Mouse (Mus musculus) central nervous system, embryonic 14 days (tissue): ENCODE results near the gene C1qc. TPM values are rescaled to one million over a fixed set of nuclear protein-coding genes. Genes with fewer than 3 reads are reported as not detected.

ENCODE experiments used
- polyA plus RNA-seq: library from polyadenylated mRNA; depleted of rRNA; stranded (reverse); fragments of >200 nt; gene quantifications from 2 replicates; pipeline ENCODE4 v1.2.3, GENCODE M21; 2012; rRNA removed

Gene C1qc
- polyA plus RNA-seq = 21.3 and 25.2 TPM in 2 replicates

GRCm38 (mm10) chr4:136892811-136893210, at the start of gene C1qc:
TSS of gene C1qc (minus strand) at chr4:136893065.

GRCm38 (mm10) chr4:136898637-136899036, 5.8 kb upstream of the C1qc start, which contains the start of gene C1qa:
TSS of gene C1qa (minus strand) at chr4:136898803.

GRCm38 (mm10) chr4:136886101-136886500, 6.8 kb downstream of the C1qc start, which contains the start of gene C1qb:
TSS of gene C1qb (minus strand) at chr4:136886187.

Other genes starting within 250 kb of the C1qc start
- gene Ephb2, start 57.1 kb downstream of the C1qc start, polyA plus RNA-seq = 70.4 and 77.7 TPM in 2 replicates
- gene C1qb, start 6.9 kb downstream of the C1qc start, polyA plus RNA-seq = 32.7 and 36.9 TPM in 2 replicates
- gene C1qa, start 5.7 kb upstream of the C1qc start, polyA plus RNA-seq = 15.7 and 18.1 TPM in 2 replicates
- gene Epha8, start 63.8 kb upstream of the C1qc start, polyA plus RNA-seq = 19.9 and 23.3 TPM in 2 replicates
- gene Zbtb40, start 155.7 kb upstream of the C1qc start, polyA plus RNA-seq = 8.0 and 8.8 TPM in 2 replicates